Comparison of ENCODE assay signal across 22 mouse cellular contexts in genomic region chr5:144855936-144856335, GRCm38 (mm10).
A peak's percentile ranks its signal among the peaks of the same experiment; 100 is the strongest.
DNase-seq lines count a peak whose midpoint lies in the region; ATAC-seq and TF ChIP-seq lines count a peak whose summit lies in the region.
"Had no signal": no experiment of that assay in that cellular context is flagged by ENCODE, and none has a peak within 500 bp of the region (broad histone marks: within the 10 kb centered on the region; RNA-seq: fewer than 3 reads in every experiment).

No protein-coding gene starts in this region.

- ATAC-seq in forebrain, embryonic 15.5 days (replicated peaks), result no peak
- no peak for ATAC-seq in forebrain, postnatal 0 days
- ATAC-seq in hindbrain, postnatal 0 days, result no peak
- no peak for ATAC-seq in hindbrain, embryonic 12.5 days (ENCODE audit: low FRiP score)
- ATAC-seq: activated CD4-positive, CD25-positive, alpha-beta regulatory T cell, adult 4 months; intestine, embryonic 15.5 days had no signal

- 60% methylated on average over 6 of the region's 6 CpGs for WGBS in forebrain, embryonic 15.5 days
- 58% methylated on average over 6 of the region's 6 CpGs for WGBS in forebrain, postnatal 0 days
- WGBS in hindbrain, postnatal 0 days, result 62% methylated on average over 6 of the region's 6 CpGs
- 80% methylated on average over 6 of the region's 6 CpGs for WGBS in hindbrain, embryonic 12.5 days

- H3K4me2 ChIP-seq in forebrain, embryonic 15.5 days (replicated peaks), result no peak overlapping the region
- no peak overlapping the region for H3K4me2 ChIP-seq in forebrain, postnatal 0 days (ENCODE audit: low read depth)
- H3K4me2 ChIP-seq in hindbrain, postnatal 0 days (ENCODE audit: low read depth, low read length), result no peak overlapping the region
- H3K4me2 ChIP-seq in hindbrain, embryonic 12.5 days (replicated peaks), result no peak overlapping the region
- H3K4me2 ChIP-seq: heart, embryonic 11.5 days; hindbrain, embryonic 13.5 days; intestine, embryonic 15.5 days had no signal

- no peaks in the 10 kb centered on the region for H3K4me1 ChIP-seq in forebrain, embryonic 15.5 days
- H3K4me1 ChIP-seq in forebrain, postnatal 0 days (ENCODE audit: insufficient read depth), result no peaks in the 10 kb centered on the region
- no peaks in the 10 kb centered on the region for H3K4me1 ChIP-seq in hindbrain, postnatal 0 days (ENCODE audit: insufficient read depth, low read length)
- no peaks in the 10 kb centered on the region for H3K4me1 ChIP-seq in hindbrain, embryonic 12.5 days
- H3K4me1 ChIP-seq: embryonic facial prominence, embryonic 10.5 days; hindbrain, embryonic 13.5 days; intestine, embryonic 15.5 days had no signal

- no peaks in the 10 kb centered on the region for H3K9me3 ChIP-seq in forebrain, embryonic 15.5 days
- H3K9me3 ChIP-seq in forebrain, postnatal 0 days (ENCODE audit: low read length), result no peaks in the 10 kb centered on the region
- no peaks in the 10 kb centered on the region for H3K9me3 ChIP-seq in hindbrain, postnatal 0 days (ENCODE audit: low read length)
- H3K9me3 ChIP-seq in hindbrain, embryonic 12.5 days (replicated peaks), result peaks cover 3% of the 10 kb centered on the region; the same call in 1 of the 2 replicates
- H3K9me3 ChIP-seq: G1E; hindbrain, embryonic 13.5 days had no signal

- TF ChIP-seq CTCF in forebrain, postnatal 0 days (IDR thresholded peaks at IDR 0.05; ENCODE audit: low read depth), result no peak
- TF ChIP-seq CTCF in hindbrain, postnatal 0 days (IDR thresholded peaks at IDR 0.05; ENCODE audit: low read depth), result 0 out of 2 replicates have a peak, but pooled peaks have one; percentile 14
- TF ChIP-seq CTCF in brain, embryonic 14.5 days (IDR thresholded peaks at IDR 0.05; ENCODE audit: borderline replicate concordance, extremely low read depth, insufficient read depth, insufficient read length), result no peak

- no peak for DNase-seq in forebrain, postnatal 0 days
- DNase-seq in hindbrain, postnatal 0 days (ENCODE audit: low spot score), result no peak
- peak; percentile 35 for DNase-seq in ES-CJ7 (ENCODE audit: low read depth, low spot score)
- peak; percentile 21 for DNase-seq in brain, embryonic 14.5 days (ENCODE audit: low read depth)
- no peak for DNase-seq in liver
- DNase-seq: adrenal gland, adult 2 months; adrenal gland, postnatal 25 days; cerebellum, adult 2 months; cerebellum, postnatal 10 days; gastrocnemius, adult 2 months; gastrocnemius, postnatal 25 days; heart, postnatal 4 days; kidney, adult 18-20 months had no signal

- no peak overlapping the region for H3K4me3 ChIP-seq in forebrain, embryonic 15.5 days
- H3K4me3 ChIP-seq in forebrain, postnatal 0 days (ENCODE audit: low read depth, low read length), result no peak overlapping the region
- H3K4me3 ChIP-seq in hindbrain, postnatal 0 days (ENCODE audit: low read length), result no peak overlapping the region
- no peak overlapping the region for H3K4me3 ChIP-seq in hindbrain, embryonic 12.5 days
- H3K4me3 ChIP-seq: embryonic facial prominence, embryonic 10.5 days; erythroblast, embryonic 14.5 days; gastrocnemius, adult 2 months; hindbrain, embryonic 13.5 days; intestine, embryonic 15.5 days had no signal

- peak overlapping the region; percentile 8; the same call in 1 of the 2 replicates for H3K27ac ChIP-seq in forebrain, embryonic 15.5 days (replicated peaks)
- no peak overlapping the region for H3K27ac ChIP-seq in forebrain, postnatal 0 days (ENCODE audit: low read depth, low read length)
- no peak overlapping the region for H3K27ac ChIP-seq in hindbrain, postnatal 0 days
- no peak overlapping the region for H3K27ac ChIP-seq in hindbrain, embryonic 12.5 days
- H3K27ac ChIP-seq: embryonic facial prominence, embryonic 10.5 days; gastrocnemius, adult 2 months; hindbrain, embryonic 13.5 days; intestine, embryonic 15.5 days had no signal

- no peaks in the 10 kb centered on the region for H3K27me3 ChIP-seq in forebrain, embryonic 15.5 days
- no peaks in the 10 kb centered on the region for H3K27me3 ChIP-seq in forebrain, postnatal 0 days (ENCODE audit: insufficient read depth, low read length)
- no peaks in the 10 kb centered on the region for H3K27me3 ChIP-seq in hindbrain, postnatal 0 days (ENCODE audit: insufficient read depth, low read length)
- no peaks in the 10 kb centered on the region for H3K27me3 ChIP-seq in hindbrain, embryonic 12.5 days
- H3K27me3 ChIP-seq: hindbrain, embryonic 13.5 days; intestine, embryonic 15.5 days had no signal

- H3K36me3 ChIP-seq in forebrain, embryonic 15.5 days, result peaks cover 91% of the 10 kb centered on the region
- peaks cover 88% of the 10 kb centered on the region for H3K36me3 ChIP-seq in forebrain, postnatal 0 days (ENCODE audit: insufficient read depth)
- peaks cover 82% of the 10 kb centered on the region for H3K36me3 ChIP-seq in hindbrain, postnatal 0 days (ENCODE audit: insufficient read depth, low read length)
- peaks cover 96% of the 10 kb centered on the region for H3K36me3 ChIP-seq in hindbrain, embryonic 12.5 days

- TF ChIP-seq POLR2A in brain, embryonic 14.5 days (IDR thresholded peaks at IDR 0.05; ENCODE audit: borderline replicate concordance, extremely low read depth, insufficient read depth, insufficient read length, poor library complexity, severe bottlenecking), result no peak

- H3K9ac ChIP-seq in forebrain, embryonic 15.5 days (replicated peaks), result no peak overlapping the region
- no peak overlapping the region for H3K9ac ChIP-seq in forebrain, postnatal 0 days
- no peak overlapping the region for H3K9ac ChIP-seq in hindbrain, postnatal 0 days (replicated peaks; ENCODE audit: low read length)
- H3K9ac ChIP-seq in hindbrain, embryonic 12.5 days, result no peak overlapping the region
- H3K9ac ChIP-seq: hindbrain, embryonic 13.5 days; intestine, embryonic 15.5 days had no signal

Comparison
In these comparisons a context has a peak if more than half of its experiments do, and no peak if none do; other contexts are left out.
1. DNase-seq: peak in ES-CJ7 (single experiment) and brain, embryonic 14.5 days (single experiment); none in forebrain, postnatal 0 days (single experiment), hindbrain, postnatal 0 days (single experiment) and liver (single experiment).